Mouse (Mus musculus): ENCODE measurements around the gene Tpk1.

- TF ChIP-seq CTCF (IDR thresholded peaks at IDR 0.05; ENCODE audit: low read depth) (no peak), EP300 (IDR thresholded peaks at IDR 0.05; ENCODE audit: low read depth) (no peak)
Measured at GRCm38 (mm10) chr6:43312546-43312945, 353.5 kb downstream of the Tpk1 start.
